Mouse (Mus musculus) retina, adult 2 months (tissue): Measurements from ENCODE around the gene Gk2.

Source experiments
- DNase-seq: peaks from one replicate; pipeline ENCODE4 v3.0.0-alpha.2; 2012; ENCODE audit warnings: low read depth, low spot score

Gk2 gene

DNA sequence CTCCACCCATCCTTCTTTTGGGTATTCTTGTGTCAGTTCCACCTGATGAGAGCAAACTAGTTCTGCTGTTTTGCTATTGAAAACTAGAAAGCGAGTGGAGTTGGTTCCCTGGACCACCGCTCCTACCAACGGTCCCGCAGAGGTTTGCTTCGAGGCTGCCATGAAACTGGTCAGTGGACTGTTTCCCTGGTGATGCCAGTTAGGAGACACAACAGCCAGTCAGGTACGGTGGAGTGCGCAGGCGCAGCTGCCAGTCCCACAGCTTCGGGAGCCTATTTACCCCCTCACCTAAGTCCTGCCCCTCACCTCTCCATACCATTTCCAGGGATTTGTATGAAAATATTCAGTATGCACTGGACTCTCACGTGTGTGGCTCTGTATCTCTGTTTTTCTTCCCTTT lies at the start of gene Gk2:
Gene Gk2 (minus strand): TSS at position 206 of the 400 bp plus-strand sequence.
- no peak for DNase-seq

DNA sequence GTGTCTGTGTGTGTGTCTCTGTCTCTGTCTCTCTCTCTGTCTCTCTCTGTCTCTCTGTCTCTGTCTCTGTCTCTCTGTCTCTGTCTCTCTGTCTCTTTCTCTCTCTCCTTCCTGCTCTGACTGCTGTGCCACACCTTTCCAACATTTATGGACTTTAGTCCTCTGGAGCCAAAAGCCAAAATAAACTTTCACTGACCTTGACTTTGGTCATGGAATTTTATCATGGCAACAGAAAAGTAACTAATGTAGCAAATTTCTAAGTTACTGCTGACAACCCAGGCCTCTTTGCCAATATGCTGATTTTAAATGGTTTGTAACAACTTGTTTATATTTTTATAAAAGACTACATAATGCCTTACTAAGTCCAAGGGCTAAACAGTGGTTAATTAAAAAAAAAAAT lies 41.2 kb upstream of the Gk2 start:
- DNase-seq: no peak

DNA sequence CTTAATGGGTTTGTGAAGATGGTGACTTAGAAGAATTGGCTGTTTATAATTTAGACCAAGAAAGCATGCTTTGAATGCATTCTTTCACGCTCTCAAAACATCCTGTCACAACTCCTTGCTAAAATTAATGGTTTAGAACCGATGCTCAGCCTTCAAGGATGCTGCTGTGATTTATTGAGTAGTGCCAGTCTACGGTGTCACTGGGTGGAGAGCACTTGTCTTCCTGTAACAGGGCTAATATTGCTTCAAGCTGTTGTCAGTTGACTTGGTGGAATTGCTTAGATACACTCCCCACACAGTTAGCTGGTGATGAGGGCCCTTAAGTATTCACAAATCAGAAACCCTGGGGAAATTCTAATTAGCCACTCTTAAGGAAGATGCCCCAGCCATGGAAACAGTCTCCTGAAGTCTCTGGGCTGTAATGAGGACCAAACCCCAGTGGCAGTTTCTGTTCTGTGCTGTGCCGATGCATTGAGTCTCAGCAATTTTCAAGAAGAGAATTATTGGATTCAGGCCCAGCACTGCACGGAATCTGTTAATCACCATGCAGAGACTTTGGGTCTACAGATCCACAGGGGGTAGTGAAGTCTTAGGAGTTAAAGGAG lies 38.8 kb upstream of the Gk2 start:
- DNase-seq: no peak

DNA sequence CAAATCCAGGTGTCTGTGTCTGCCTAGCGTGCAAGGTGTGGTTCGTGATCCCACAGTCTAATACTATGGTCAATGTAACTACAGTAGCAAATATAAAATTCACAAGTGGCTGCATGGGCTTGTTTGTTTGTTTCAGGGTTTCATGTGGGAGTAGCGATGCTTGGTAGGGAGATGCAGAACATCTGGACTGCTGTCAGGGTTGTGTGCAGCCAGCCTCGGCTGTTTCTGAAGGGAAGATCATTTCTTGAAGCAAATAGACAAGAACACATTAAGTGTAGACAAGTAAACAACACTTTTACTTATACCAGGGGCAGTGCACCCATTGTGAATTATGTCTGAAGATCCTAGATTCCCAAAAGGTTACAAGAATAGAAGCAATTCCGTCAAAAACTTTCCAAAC lies 36.6 kb upstream of the Gk2 start:
- DNase-seq: no peak

DNA sequence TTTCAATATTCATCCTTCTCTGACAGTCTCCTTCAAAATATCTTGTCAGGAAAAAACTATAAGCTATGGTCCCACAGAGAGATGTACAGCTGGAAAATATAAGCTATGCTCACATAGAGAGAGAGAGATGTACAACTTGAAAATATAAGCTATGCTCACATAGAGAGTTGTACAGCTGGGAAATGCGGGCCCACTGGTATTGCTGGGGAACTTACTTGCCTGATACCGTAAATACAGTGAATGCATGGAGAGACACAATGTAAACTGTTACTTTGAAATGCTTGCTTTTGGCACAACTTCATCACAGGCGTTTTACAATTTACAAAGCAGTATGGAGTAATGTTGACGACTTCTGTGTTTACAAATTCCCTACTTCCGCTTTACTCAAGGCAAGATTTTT lies 29.3 kb upstream of the Gk2 start:
- DNase-seq: no peak

DNA sequence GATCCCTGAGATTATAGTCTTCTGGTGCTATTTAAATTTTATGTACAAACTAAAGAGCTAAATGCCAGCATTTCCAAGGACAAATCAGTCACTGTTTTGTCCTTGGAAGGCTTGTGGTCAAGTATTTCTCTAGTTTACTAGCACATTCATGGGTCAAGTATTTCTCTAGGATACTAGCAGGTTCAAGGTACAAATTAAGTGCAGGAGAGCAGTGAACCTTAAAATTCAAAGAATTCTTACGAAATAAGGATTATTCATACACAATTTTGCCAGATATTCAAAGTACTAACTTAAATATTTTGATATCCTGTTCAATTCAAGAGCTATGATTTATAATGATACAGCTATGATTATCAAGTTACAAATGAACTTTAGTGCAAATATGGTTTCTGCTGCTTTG lies 23.2 kb upstream of the Gk2 start:
- DNase-seq: no peak

DNA sequence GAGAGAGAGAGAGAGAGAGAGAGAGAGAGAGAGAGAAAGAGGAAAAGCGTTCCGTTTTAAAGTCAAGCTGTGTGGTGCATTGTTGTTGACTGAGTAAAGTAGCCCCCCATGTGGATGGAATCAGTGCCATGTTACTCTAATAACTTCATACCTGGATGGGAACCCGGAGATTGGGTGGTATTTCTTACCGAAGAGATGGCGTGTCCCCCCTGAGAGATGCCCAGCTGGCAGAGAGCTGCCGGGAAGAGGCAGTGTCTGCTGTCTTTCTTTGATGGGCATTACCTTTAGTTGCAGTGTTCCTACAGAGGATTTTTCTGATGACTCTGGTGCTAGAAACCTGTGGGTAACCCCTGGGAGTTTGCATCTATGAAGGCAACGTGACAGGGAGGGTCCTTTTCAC lies 10.4 kb upstream of the Gk2 start:
- no peak for DNase-seq

DNA sequence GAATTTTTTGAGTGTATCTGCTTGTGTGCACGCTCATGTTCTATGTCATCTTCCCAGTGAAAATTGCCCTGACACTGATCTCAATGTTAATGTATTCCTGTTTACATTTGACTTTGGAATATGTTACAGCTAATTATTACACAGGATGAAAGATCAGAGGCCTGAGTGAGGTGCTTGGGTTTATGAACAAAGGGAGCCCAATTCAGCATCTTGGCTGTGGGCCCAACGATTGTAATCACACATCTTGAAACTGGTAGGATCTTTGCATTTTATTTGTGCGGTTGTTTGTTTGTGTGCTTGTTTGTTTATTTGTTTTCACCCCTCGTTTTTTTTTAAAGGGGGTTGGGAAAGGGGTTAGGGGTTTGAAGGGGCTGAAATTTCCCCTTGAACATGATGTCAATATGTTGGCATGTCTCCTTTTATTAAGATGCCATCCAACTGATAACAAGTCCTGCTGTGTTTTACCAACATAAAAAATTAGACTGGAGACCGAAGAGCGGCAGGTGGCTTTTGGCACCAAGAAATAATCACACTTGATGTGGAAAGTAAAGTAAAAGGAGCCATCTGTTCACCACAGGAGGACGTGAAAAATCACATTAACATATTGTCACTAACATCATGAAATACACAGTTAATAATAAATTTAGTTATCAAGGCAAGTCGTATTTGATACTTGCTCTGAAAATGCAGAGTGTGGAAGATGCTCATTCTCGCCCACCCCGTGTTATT lies 9.8 kb upstream of the Gk2 start:
- DNase-seq: no peak

DNA sequence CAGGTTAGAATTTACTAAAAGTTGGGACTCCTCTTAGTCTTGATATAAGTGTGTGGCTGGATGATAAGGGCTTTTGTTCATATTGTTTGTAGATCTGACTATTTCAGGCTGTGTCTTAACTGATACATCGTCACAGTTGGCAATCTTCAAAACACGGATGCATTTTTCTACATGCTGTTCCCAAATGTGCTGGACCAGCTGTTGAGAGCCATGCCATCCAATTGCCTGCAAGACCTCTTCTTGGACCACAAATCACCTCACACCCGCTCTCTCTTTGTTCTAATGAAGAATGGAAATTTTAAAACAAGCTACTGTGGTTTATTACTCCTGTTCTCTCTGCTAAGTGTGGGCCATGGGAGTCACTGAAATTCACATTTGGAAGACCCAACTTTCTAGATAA lies 9.1 kb upstream of the Gk2 start:
- no peak for DNase-seq

DNA sequence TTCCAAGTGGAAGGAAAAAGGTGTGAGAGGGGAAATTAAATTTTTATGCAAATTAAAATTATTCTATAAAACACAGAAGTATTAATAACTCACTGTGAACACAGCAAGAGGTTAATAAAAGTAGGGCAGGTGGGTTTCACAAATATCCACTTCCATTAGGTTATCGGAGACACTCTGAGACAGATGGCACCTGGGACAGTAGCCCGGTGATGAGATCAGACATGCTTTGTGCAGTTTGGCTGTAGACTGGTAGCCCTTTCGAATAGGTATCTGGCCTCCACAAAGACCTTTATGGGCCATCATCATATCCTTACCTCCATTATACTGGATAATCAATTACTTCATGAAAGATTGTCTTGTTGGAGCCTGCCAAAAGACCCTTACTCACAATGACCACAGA lies 6.0 kb upstream of the Gk2 start:
- DNase-seq: no peak

DNA sequence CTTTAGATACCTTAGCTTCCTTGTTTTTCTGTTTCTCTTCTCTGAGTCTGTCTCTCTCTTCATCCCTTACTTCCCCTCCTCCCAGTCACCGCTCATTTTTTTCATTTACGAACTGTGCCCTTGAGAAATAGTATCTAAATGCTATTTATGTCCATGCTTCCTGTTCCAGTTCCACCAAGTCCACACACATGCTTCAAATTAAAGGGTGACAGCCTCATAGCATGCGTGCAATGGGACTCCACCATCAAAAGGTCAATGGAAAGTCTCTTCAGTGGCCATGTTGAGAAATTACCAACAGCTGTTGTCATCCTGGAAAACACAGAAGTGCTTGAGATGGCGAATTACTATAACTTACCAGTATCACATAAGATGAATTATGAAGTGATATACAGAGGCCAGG lies 5.4 kb downstream of the Gk2 start:
- DNase-seq: no peak

DNA sequence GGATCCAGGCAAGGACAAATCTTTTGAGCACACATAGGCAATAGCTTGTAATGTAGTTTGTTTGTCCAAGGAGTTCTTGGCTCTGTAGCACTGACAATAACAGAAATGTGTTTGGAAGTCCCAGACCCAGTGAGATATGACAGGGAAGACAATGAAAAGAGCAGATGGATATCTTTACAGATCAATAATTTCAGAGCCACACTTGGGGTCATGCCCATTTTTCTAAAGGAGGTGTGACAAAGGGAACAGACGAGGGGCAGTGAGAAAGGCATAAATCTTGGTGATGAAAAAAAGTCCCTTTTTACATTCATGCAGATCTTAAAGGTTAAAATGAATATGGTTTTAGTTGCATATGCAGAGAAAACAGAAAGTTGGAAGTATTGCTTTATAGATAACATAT lies 12.6 kb downstream of the Gk2 start:
- DNase-seq: no peak

DNA sequence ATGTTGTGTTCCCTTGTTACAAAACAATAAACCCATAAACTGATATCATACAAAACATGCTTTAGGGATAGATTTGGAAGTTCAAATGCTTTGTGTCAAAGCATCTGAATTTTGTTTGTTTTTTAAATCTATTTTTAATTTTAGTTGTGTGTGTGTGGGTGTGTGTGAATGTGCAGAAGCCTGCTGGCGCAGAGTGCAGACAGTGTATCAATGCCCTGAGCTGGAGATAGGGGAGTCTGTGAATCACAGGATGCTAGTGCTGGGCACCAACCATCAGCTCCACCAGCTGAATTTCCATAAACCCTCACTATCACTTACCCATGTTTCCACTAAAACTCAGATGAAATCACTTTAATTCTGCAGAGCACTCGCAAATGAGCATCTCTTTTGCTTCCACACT lies 24.3 kb downstream of the Gk2 start:
- DNase-seq: no peak

DNA sequence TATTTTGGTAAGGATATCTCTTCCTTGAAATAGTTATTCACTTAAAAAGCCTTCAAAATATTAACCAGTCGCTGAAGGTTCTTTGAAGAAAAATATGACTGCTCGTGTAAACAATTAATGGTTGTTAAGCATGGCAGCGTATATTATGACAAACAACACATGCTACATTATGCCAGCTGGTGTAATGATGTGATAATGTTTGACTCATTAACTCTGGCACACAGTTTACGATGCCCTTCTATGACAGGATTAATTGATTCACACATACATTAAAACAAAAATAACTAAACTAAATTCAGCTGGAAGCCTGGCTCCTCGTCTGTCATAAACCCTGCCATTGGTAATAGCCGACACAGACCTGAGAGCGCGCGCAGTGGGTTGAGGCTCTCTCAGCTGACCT lies 26.8 kb downstream of the Gk2 start:
- DNase-seq: no peak

DNA sequence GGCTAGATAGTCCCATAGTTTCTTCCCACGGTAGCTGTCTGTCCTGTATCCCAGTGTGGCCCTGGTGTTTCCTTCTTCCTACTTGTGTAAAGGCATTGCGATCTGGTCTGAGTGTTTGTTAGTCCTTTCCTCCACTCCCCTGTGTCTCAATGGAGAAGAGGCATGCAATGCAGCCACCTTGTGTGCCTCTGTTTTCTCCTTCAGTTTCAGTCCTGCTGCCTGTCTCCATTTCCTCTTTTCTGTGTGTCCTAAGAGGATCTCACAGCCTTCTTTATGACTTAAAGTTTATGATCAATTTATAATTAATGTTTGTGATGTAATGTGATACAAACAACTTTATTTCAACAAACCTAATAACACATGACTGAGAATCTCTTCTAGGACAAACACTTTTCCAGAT lies 35.2 kb downstream of the Gk2 start:
- DNase-seq: no peak

DNA sequence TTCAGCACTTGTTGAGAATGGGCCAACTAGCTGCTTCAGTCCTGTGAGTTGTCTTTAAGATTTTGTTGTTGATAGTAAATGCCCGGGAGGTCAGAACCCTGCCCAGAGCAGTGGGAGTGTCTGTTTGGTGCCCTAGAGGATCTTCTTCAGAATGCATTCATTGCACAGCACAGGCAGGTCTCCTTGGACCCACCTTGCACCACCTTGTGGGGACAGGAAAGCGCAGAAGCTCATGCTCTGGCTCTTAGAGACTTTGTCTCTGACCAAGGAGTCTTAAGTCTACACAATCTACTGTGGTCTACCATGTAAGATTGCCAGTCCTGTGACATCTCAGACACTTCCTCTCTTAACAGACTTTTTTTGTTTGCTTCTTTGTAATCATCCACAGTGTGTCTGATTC lies 39.6 kb downstream of the Gk2 start:
- DNase-seq: no peak

DNA sequence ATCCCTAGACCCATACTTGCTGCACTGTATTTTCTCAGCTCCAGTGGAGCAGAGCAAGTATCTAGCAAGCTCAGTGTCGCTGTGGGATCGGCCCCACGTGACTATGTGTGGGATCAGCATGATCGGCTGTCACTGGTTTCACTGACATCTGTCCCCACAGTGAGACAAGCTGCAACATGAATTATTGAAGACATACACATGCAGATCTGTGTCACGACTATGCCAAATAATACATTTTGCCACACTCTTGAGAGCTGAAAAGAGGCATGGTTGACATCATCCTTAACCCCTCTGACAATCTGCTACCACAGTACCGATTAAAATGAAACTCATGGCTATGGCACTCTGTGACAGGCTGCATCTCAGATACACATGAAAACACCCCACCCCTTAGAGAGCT lies 41.0 kb downstream of the Gk2 start:
- DNase-seq: no peak

DNA sequence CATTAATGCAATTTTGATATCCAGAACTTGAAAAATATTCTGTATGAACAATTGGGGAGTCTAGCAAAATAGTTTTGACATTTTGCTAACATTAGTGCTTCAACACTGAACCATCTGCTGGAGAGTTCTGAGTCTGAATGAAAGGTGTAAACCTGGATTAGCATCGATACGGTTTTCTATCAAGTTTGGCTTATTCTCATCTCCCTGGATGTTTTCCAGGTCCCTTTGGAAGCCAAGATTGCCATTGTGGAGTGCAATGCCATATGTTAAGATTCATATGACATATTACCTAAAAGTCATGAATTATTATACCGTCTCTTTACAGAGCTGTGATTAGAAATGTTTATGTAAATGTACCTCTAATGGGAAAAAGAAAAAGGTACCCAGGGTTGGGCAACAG lies 43.1 kb downstream of the Gk2 start:
- DNase-seq: no peak

DNA sequence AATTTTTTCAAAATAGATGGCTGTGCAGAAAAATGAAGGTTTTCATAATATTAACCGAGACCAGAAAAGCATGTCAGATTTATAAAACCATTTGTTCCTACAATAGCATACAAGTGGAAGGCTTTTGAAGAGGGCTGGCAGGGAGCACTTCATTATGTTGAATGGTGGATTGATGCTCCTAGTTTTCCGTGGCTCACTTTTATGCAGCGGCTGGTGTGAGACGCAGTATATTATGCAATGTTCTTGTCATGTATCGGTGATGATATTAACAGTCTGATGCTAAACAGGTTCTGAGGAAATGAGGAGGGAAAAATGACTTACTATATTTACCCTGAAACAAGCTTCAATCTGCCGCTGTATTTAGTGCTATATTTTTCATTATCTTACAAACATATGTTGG lies 46.6 kb downstream of the Gk2 start:
- DNase-seq: no peak

DNA sequence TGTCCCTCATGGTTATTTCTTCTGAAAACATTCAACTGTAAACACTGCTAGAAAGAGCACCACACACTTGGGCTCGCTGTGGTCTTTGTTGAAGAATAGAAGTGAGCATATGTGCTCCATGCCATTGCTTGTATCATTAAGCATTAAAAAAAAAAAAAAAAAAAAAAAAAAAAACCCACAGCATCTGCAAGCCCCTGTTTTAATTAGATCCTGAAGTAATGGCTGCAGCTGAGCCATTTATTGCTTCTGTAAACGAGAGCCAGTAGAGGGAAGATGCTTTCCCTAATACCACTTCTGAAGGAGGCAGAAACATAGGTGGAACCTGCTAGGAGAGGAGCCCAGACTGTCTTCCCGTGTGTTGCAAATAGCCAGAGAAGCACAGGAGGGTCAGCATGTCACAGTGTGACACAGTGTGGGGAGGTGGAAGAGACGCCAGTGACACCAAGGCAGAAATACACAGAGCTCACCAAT lies 47.6 kb downstream of the Gk2 start:
- DNase-seq: no peak
